Comparison of ENCODE assay signal across 1 mouse cellular context in genomic region chr2:130279600-130280091, GRCm38 (mm10).
TF ChIP-seq lines count a peak whose summit lies in the region.

No protein-coding gene starts in this region.

TF ChIP-seq in MEL, 35 proteins besides CTCF, POLR2A, EP300 and RAD21 (continued from another document):
- TF ChIP-seq CHD1 (IDR thresholded peaks at IDR 0.05; ENCODE audit: low read depth, low read length), result 0 out of 2 replicates have a peak, but pooled peaks have one; percentile 63
- no peak for TF ChIP-seq TBP (IDR thresholded peaks at IDR 0.05; ENCODE audit: low read depth, low read length)
- peak; percentile 63 for TF ChIP-seq CHD2 (IDR thresholded peaks at IDR 0.05; ENCODE audit: low read length)
- peak; percentile 79; the same call in 1 of the 2 replicates for TF ChIP-seq MAZ (IDR thresholded peaks at IDR 0.05; ENCODE audit: low read depth, low read length)
- no peak for TF ChIP-seq TCF12 (IDR thresholded peaks at IDR 0.05; ENCODE audit: low read depth, low read length)
- 0 out of 4 replicates have a peak, but pooled peaks of 1 of the 2 experiments have one; percentile 19 for TF ChIP-seq USF2 (IDR thresholded peaks at IDR 0.05; ENCODE audit: borderline replicate concordance in 1 of 2, insufficient read depth in 1 of 2, low read depth in 1 of 2, low read length in 2 of 2)
- no peak for TF ChIP-seq ZC3H11A (IDR thresholded peaks at IDR 0.05; ENCODE audit: low read depth, low read length)
- TF ChIP-seq MAX (IDR thresholded peaks at IDR 0.05; ENCODE audit: low read length), result peak; percentile 55
- TF ChIP-seq ZMIZ1 (IDR thresholded peaks at IDR 0.05; ENCODE audit: low read depth, low read length), result peak; percentile 93
- TF ChIP-seq JUND (IDR thresholded peaks at IDR 0.05; ENCODE audit: low read depth, low read length), result no peak; the same call in 1 of the 2 replicates
- peak; percentile 58 for TF ChIP-seq NELFE (IDR thresholded peaks at IDR 0.05; ENCODE audit: low read depth, low read length)
- TF ChIP-seq ZNF384 (IDR thresholded peaks at IDR 0.05; ENCODE audit: low read depth, low read length), result no peak
- TF ChIP-seq MXI1 (IDR thresholded peaks at IDR 0.05; ENCODE audit: low read depth, low read length), result peak; percentile 55; the same call in 1 of the 2 replicates
- TF ChIP-seq USF1 (IDR thresholded peaks at IDR 0.05; ENCODE audit: low read depth, low read length), result no peak
- no peak for TF ChIP-seq GABPA (IDR thresholded peaks at IDR 0.05; ENCODE audit: low read depth, low read length)
- peak; percentile 21; the same call in 1 of the 2 replicates for TF ChIP-seq ETS1 (IDR thresholded peaks at IDR 0.05; ENCODE audit: low read depth, low read length)
- TF ChIP-seq SIN3A (IDR thresholded peaks at IDR 0.05; ENCODE audit: low read length), result peak; percentile 42; the same call in 1 of the 2 replicates
- no peak for TF ChIP-seq E2F4 (IDR thresholded peaks at IDR 0.05; ENCODE audit: borderline replicate concordance, low read depth, low read length)
- TF ChIP-seq HCFC1 (IDR thresholded peaks at IDR 0.05; ENCODE audit: low read depth, low read length), result peak; percentile 4; the same call in 1 of the 2 replicates
- no peak for TF ChIP-seq NRF1 (IDR thresholded peaks at IDR 0.05; ENCODE audit: insufficient read depth, low read depth, low read length, poor library complexity, severe bottlenecking)
- no peak for TF ChIP-seq UBTF (IDR thresholded peaks at IDR 0.05; ENCODE audit: borderline replicate concordance, insufficient read depth, low read depth, low read length)
